Mouse (Mus musculus): Measurements from ENCODE around the gene Hao2. TPM values are rescaled to one million over a fixed set of nuclear protein-coding genes. Genes with fewer than 3 reads are reported as not detected.

Gene Hao2
- total RNA-seq, 2 experiments from 2014 or later: not detected

GRCm38 (mm10) chr3:98856892-98857291 is 36.1 kb downstream of the Hao2 start:
- no peak for DNase-seq

GRCm38 (mm10) chr3:98855160-98855559 is 37.9 kb downstream of the Hao2 start:
- no peak for DNase-seq

GRCm38 (mm10) chr3:98853685-98854084 is 39.4 kb downstream of the Hao2 start:
- no peak for DNase-seq

- DNase-seq: no peak
These were observed 40.0 kb downstream of the Hao2 start for GRCm38 (mm10) chr3:98853051-98853450.

GRCm38 (mm10) chr3:98852631-98853030 is 40.4 kb downstream of the Hao2 start:
- no peak for DNase-seq

GRCm38 (mm10) chr3:98851853-98852252 is 41.2 kb downstream of the Hao2 start:
- no peak for DNase-seq

- no peak for DNase-seq
These were observed 42.8 kb downstream of the Hao2 start for GRCm38 (mm10) chr3:98850262-98850661.

- no peak for DNase-seq
These were observed 44.1 kb downstream of the Hao2 start for GRCm38 (mm10) chr3:98848898-98849297.

Other genes starting within 250 kb of the Hao2 start
- not detected for gene Hsd3b2, start 168.7 kb downstream of the Hao2 start, total RNA-seq (2021)
- not detected for gene Hsd3b3, start 130.1 kb downstream of the Hao2 start, total RNA-seq (2021)
- gene Hsd3b6, start 78.8 kb downstream of the Hao2 start, total RNA-seq (2021): not detected
- gene Hsd3b1, start 33.4 kb downstream of the Hao2 start, total RNA-seq (2021): not detected
- 1 to 10 TPM; 7.4 to 8.3 TPM for gene Wars2, start 247.8 kb upstream of the Hao2 start, total RNA-seq (2021)

Measured in heart, adult 18-20 months (tissue).